Mouse (Mus musculus): ENCODE results near the gene Itm2c. TPM values are rescaled to one million over a fixed set of nuclear protein-coding genes. Genes with fewer than 3 reads are reported as not detected.
A peak's percentile ranks its signal among the peaks of the same experiment; 100 is the strongest.

Itm2c gene
- total RNA-seq, 2 experiments from 2014 or later = 728 to 849 TPM

GRCm38 (mm10) chr1:85931170-85931569, 37.1 kb downstream of the Itm2c start:
- DNase-seq (ENCODE audit: extremely low spot score in 1 of 2, low spot score in 1 of 2) = no peak

DNA sequence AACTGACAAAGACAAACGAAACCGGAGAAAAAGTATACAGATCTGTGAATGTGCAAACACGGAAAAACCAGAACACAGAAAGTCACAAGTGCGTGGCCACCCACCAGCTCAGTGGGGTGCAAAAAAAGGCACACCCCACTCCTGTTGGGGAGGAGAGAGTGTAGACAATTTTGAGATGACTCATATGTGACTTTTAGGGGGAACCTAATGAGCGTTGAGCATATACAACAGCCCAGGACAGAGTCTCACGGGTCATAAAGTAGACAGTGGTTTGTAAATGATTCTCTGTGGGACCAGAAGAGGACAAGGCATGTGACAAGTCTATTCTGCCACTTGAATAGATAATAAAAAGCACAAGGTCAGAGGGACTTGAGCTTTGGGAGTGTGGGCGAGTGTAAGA, 39.1 kb downstream of the Itm2c start:
- no peak for DNase-seq (ENCODE audit: extremely low spot score in 1 of 2, low spot score in 1 of 2)

GRCm38 (mm10) chr1:85933631-85934465, 39.8 kb downstream of the Itm2c start:
- DNase-seq (ENCODE audit: extremely low spot score in 1 of 2, low spot score in 1 of 2) = no peak

GRCm38 (mm10) chr1:85934560-85934959, 40.5 kb downstream of the Itm2c start:
- no peak for DNase-seq (ENCODE audit: extremely low spot score in 1 of 2, low spot score in 1 of 2)

DNA sequence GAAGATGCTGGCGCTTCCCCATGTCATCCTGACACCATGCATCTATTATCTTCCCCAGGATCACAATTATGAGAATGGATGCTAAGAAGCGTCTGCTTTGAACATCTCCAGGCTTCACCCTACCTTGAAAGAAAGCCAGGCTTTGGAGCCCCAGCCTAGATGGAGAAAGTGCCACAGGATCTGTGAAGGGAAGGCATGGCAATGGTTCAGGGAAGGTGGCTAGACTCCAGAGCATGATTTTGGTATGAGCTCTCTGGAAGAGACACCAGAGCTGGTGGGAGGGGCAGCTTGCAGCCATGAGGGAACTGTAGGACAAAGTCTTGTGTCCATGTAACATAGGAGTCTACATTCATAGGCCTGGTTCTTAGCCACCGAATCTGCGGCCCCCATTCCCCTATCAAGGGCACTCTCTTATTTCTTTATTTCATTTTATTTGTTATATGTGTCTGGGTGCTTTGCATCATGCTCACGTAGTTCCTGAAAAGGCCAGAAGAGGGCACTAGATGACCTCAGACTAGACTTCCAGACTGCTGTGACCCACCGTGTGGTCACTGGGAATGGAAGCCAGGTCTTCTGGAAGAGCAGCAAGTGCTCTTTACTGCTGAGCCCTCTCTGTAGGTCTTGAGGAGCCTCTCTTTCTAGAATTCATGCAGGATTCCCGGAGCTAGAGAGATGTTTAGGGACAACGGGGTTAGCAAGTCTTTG, 41.2 kb downstream of the Itm2c start:
- DNase-seq (ENCODE audit: extremely low spot score in 1 of 2, low spot score in 1 of 2) = peak in 1 of 2 experiments; percentile 73

DNA sequence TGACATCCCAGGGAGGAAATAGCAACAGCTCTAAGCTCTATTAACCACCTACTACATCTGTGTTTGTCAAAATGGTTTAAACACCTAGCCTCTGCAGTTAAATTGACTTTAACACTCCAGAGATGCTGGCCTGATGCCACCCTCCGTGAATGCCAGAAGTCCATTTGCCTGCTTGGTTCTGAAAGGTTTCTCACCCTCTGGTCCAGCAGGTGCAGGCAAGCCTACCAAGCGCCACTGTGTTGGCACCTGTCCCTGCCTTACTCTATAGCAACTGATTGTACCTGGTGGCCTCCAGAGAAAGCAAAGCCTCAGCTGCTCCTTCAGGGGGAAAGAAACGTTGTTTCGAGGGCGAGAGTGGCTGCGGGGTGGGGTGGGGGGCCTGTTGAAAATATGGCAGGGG, 42.2 kb downstream of the Itm2c start:
- DNase-seq (ENCODE audit: extremely low spot score in 1 of 2, low spot score in 1 of 2) = no peak

GRCm38 (mm10) chr1:85937323-85937722, 43.2 kb downstream of the Itm2c start:
- DNase-seq (ENCODE audit: extremely low spot score in 1 of 2, low spot score in 1 of 2) = no peak

DNA sequence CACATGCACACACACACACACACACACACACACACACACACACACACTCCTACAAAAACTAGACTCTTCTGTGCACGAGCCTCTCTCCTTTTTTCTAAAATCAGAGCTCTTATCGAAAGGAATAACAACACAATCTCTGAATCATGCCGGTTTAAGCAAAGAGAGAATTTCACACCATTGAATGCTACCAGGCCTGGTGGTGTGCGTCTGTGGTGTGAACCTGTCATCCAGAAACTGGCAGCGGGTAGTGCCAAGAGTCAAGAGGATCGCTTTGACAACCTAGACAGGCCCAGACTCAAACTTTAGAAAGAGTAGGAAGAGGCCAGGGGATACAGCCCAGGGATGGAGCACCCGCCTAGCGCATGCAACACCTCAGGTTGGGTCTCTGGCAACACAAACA, 48.2 kb downstream of the Itm2c start:
- no peak for DNase-seq (ENCODE audit: extremely low spot score in 1 of 2, low spot score in 1 of 2)

- no peak for DNase-seq (ENCODE audit: extremely low spot score in 1 of 2, low spot score in 1 of 2)
Measured at GRCm38 (mm10) chr1:85949085-85949684, 55.1 kb downstream of the Itm2c start.

GRCm38 (mm10) chr1:85955150-85955549, 61.1 kb downstream of the Itm2c start:
- DNase-seq (ENCODE audit: extremely low spot score in 1 of 2, low spot score in 1 of 2) = no peak

DNA sequence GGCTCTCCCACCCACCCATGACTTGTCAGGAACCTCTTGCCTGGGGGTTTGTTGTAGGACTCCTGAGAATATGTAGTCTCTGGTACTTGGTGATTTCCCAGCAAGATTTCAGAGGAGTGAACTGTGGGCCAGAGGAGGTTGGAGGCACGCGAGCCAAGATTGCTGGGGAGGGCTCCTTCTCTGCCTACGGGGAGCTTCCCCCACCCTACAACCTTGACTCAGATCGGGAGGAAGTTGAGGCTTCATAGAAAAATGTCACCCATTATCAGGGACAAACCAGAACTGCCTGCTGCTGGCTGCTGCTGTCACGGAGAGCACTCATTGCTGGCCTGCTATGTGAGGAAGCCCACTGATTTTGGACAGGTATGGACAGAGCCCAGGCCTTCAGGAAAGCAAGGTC, 63.2 kb downstream of the Itm2c start:
- DNase-seq (ENCODE audit: extremely low spot score in 1 of 2, low spot score in 1 of 2) = no peak

DNA sequence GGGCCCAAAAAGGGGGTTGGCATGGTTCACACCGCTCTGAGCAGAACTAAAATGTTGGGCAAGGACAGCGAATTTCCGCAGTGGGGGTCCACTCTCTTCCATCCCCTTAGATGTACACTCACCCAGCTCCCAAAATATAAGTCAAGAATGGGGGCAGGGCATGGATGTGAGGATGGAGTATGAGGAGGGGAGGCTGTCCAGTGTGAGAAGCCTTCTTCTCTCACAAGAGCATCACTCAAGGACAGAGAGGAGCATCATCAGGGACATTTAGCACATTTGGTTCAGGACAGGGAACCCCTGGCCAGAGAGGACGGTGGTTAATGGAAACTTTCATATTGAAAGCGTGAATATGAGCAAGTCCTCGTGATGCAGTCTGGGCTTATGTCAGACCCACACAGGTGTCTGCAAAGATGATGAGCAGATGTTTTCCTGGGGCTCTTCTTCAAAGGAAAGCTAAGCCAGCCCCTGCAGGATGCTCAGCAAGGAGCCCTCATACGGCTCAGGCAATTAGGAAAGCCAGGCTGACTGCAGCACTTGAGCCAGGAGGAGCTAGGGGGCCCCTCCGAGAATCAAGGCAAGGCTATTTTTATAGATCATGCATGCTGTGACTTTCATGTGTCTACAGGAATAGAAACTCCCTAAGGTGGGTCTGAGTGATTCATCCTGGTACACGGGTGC, 64.0 kb downstream of the Itm2c start:
- DNase-seq (ENCODE audit: extremely low spot score in 1 of 2, low spot score in 1 of 2) = no peak

Other genes starting within 250 kb of the Itm2c start
- 1 to 10 TPM; 1.1 to 1.7 TPM for gene Sp100, start 244.3 kb upstream of the Itm2c start, total RNA-seq (2021)
- gene A630001G21Rik, start 115.6 kb upstream of the Itm2c start, total RNA-seq (2021) = under 1 TPM; 0.44 to 0.75 TPM
- 100 to 1,000 TPM; 149 to 151 TPM for gene Cab39, start 100.8 kb upstream of the Itm2c start, total RNA-seq (2021)
- gene 4933407L21Rik, start 34.2 kb downstream of the Itm2c start, total RNA-seq (2021) = 1 to 10 TPM; 3.5 to 4.0 TPM
- gene Gpr55, start 66.7 kb downstream of the Itm2c start, total RNA-seq (2021) = under 1 TPM in 1 of 2 experiments, not detected in 1; 0.12 TPM
- 1 to 10 TPM; 1.0 to 1.2 TPM for gene Spata3, start 122.5 kb downstream of the Itm2c start, total RNA-seq (2021)
- gene 2810459M11Rik, start 151.6 kb downstream of the Itm2c start, total RNA-seq (2021) = 10 to 100 TPM; 10.2 to 14.4 TPM
- gene Psmd1, start 170.1 kb downstream of the Itm2c start, total RNA-seq (2021) = 100 to 1,000 TPM in 1 of 2 experiments, 10 to 100 TPM in 1; 97.9 to 109 TPM
- gene Htr2b, start 217.7 kb downstream of the Itm2c start, total RNA-seq (2021) = not detected
- 1 to 10 TPM; 2.1 to 4.1 TPM for gene Gm21972, start 239.4 kb downstream of the Itm2c start, total RNA-seq (2021)